Mouse (Mus musculus) adrenal gland, postnatal 14 days (tissue): ENCODE results near the gene Gm8653. TPM values are rescaled to one million over a fixed set of nuclear protein-coding genes. Genes with fewer than 3 reads are reported as not detected.
"Not testable (repeated sequence)": the region's sequence is repeated elsewhere in the genome, so short reads cannot be mapped to it uniquely, and the experiment has no call there.

Experiments
- DNase-seq: peaks from one replicate; pipeline ENCODE4 v3.0.0; 2021; ENCODE audit warnings: mixed read lengths
- long read RNA-seq, 2 experiments: library from polyadenylated mRNA; stranded (forward); transcript quantifications; one replicate each; pipeline ENCODE4 v2.0.0; 2021
- total RNA-seq: library from RNA; stranded (reverse); gene quantifications from 2 replicates; pipeline ENCODE4 v1.2.3, GENCODE M21; 2021

Gm8653 gene
- not detected in 2 replicates for total RNA-seq
- long read RNA-seq, experiment 1, result 0 reads
- long read RNA-seq, experiment 2, result 0 reads

DNA sequence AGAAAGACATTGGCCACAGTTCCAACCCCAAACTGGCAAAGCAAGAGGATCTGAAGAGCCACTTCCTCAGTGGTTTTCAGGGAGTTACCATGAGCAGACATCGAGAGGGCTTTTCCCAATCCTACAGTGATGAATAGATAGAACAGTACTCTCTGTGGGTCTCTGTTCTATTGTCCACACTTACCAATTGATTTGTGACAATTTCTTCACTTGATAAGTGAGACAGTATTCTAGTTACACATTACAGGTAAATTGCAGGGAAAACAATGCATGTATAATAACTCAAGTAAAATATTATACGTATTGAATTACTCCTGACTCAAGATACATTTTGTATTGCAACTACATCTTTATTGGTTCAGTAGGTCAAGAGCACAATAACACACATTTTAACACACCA lies at the start of gene Gm8653:
TSS of gene Gm8653 (minus strand) at position 101 of the 400 bp plus-strand sequence.
- not testable (repeated sequence) for DNase-seq

DNA sequence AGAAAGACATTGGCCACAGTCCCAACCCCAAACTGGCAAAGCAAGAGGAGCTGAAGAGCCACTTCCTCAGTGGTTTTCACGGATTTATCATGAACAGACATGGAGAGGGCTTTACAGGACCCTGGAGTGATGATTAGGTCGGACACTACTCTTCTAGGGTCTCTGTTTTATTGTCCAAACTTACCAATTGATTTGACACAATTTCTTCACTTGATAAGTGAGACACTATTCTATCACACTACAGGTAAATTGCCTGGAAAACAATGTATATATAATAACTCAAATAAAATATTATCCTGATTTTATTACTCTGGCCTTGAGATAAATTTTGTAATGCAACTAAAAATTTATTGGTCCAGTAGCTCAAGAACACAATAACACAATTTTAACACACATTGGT lies 28.3 kb upstream of the Gm8653 start, which contains the start of gene Gm8453:
TSS of gene Gm8453 (minus strand) at position 101 of the 400 bp plus-strand sequence.
- DNase-seq, result not testable (repeated sequence)

DNA sequence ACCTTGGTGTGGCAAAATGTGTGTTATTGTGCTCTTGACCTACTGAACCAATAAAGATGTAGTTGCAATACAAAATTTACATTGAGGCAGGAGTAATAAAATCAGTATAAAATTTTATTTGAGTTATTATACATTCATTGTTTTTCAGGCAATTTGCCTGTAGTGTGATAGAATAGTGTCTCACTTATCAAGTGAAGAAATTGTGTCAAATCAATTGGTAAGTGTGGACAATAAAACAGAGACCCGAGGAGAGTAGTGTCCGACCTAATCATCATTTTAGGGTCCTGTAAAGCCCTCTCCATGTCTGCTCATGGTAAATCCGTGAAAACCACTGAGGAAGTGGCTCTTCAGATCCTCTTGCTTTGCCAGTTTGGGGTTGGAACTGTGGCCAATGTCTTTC lies 12.0 kb downstream of the Gm8653 start, which contains the start of gene Vmn1r143:
TSS of gene Vmn1r143 (plus strand) at position 301 of the 400 bp plus-strand sequence.
- not testable (repeated sequence) for DNase-seq

- DNase-seq, result not testable (repeated sequence)
Measured at GRCm38 (mm10) chr7:22163935-22164334, 37.1 kb downstream of the Gm8653 start, which contains the start of gene Vmn1r142. Vmn1r142 (minus strand) TSS chr7:22164035.

Other genes with a start within 250 kb of the Gm8653 start
- gene Vmn1r137, start 206.7 kb downstream of the Gm8653 start, total RNA-seq, result not detected in 2 replicates
- not detected in 2 replicates for gene Vmn1r138, start 172.4 kb downstream of the Gm8653 start, total RNA-seq
- not detected in 2 replicates for gene Gm6176, start 145.0 kb downstream of the Gm8653 start, total RNA-seq
- not detected in 2 replicates for gene Vmn1r139, start 132.2 kb downstream of the Gm8653 start, total RNA-seq
- not detected in 2 replicates for gene Gm16451, start 83.0 kb downstream of the Gm8653 start, total RNA-seq
- not detected in 2 replicates for gene Gm10666, start 66.5 kb downstream of the Gm8653 start, total RNA-seq
- gene Vmn1r142, start 37.2 kb downstream of the Gm8653 start, total RNA-seq, result not detected in 2 replicates
- not detected in 2 replicates for gene Vmn1r143, start 11.9 kb downstream of the Gm8653 start, total RNA-seq
- not detected in 2 replicates for gene Gm8453, start 28.2 kb upstream of the Gm8653 start, total RNA-seq
- not detected in 2 replicates for gene Gm4187, start 128.5 kb upstream of the Gm8653 start, total RNA-seq
- gene Gm8660, start 169.8 kb upstream of the Gm8653 start, total RNA-seq, result not detected in 2 replicates
- gene Vmn1r148, start 212.3 kb upstream of the Gm8653 start, total RNA-seq, result not detected in 2 replicates
- gene Vmn1r149, start 237.0 kb upstream of the Gm8653 start, total RNA-seq, result not detected in 2 replicates